Mouse (Mus musculus) limb, embryonic 11.5 days (tissue): ENCODE data around the gene Mavs. TPM values are rescaled to one million over a fixed set of nuclear protein-coding genes. Genes with fewer than 3 reads are reported as not detected.
A peak's percentile ranks its signal among the peaks of the same experiment; 100 is the strongest.

Experiments used
- ATAC-seq: fragments of 200-750 bp; cut with Nextera tagmentation; 2 replicates; pipeline ENCODE4 v1.8.0; 2017; ENCODE audit warnings: low read depth; ENCODE audit not compliant: insufficient number of reproducible peaks, low FRiP score, low TSS enrichment
- DNase-seq: peaks from one replicate; pipeline ENCODE4 v3.0.0-alpha.2; 2015; ENCODE audit warnings: low spot score
- H3K27ac ChIP-seq: fragments of 300-500 bp; sonication (generic); replicated peaks from 2 replicates; pipeline ENCODE4 v1.5.1; 2014; ENCODE audit warnings: low read depth, mild to moderate bottlenecking, low read length
- H3K27me3 ChIP-seq: fragments of 300-500 bp; sonication (generic); 2 replicates; pipeline ENCODE4 v1.6.1; 2014; ENCODE audit warnings: mild to moderate bottlenecking, low read length, mixed read lengths; ENCODE audit not compliant: control insufficient read depth, insufficient read depth
- H3K36me3 ChIP-seq: fragments of 300-500 bp; sonication (generic); 2 replicates; pipeline ENCODE4 v1.6.1; 2014; ENCODE audit warnings: mild to moderate bottlenecking, low read length, moderate library complexity, mixed read lengths; ENCODE audit not compliant: control insufficient read depth, insufficient read depth
- H3K4me1 ChIP-seq: fragments of 300-500 bp; sonication (generic); 2 replicates; pipeline ENCODE4 v1.6.1; 2014; ENCODE audit warnings: low read length, mixed read lengths; ENCODE audit not compliant: control insufficient read depth, insufficient read depth
- H3K4me2 ChIP-seq: fragments of 300-500 bp; sonication (generic); 2 replicates; pipeline ENCODE4 v1.6.1; 2014; ENCODE audit warnings: low read depth, mild to moderate bottlenecking, moderate library complexity; ENCODE audit not compliant: severe bottlenecking
- H3K4me3 ChIP-seq: fragments of 300-500 bp; sonication (generic); 2 replicates; pipeline ENCODE4 v1.5.1; 2014; ENCODE audit warnings: low read depth, low read length
- H3K9ac ChIP-seq: fragments of 300-500 bp; sonication (generic); 2 replicates; pipeline ENCODE4 v1.6.1; 2014; ENCODE audit warnings: mild to moderate bottlenecking, low read length
- H3K9me3 ChIP-seq: fragments of 300-500 bp; sonication (generic); 2 replicates; pipeline ENCODE4 v1.6.1; 2016; ENCODE audit warnings: low read length; ENCODE audit not compliant: control insufficient read depth
- WGBS: fragments of 180-500 bp; shearing (Covaris S2); extraction: QIAGEN DNeasy Blood & Tissue Kit; methylation state at CpG from one replicate; pipeline ENCODE4 v1.1.7; 2014; 5-methylcytosine and 5-hydroxymethylcytosine counted together
- polyA plus RNA-seq: library from polyadenylated mRNA; unstranded; fragments of >200 nt; fragmentation: Nextera tagmentation; extraction: Ambion mirVana; gene quantifications from 2 replicates; pipeline ENCODE4 v1.2.1, GENCODE M21; 2014

Mavs gene
- polyA plus RNA-seq, 1 experiment from 2014 or later: 17.1 TPM

DNA sequence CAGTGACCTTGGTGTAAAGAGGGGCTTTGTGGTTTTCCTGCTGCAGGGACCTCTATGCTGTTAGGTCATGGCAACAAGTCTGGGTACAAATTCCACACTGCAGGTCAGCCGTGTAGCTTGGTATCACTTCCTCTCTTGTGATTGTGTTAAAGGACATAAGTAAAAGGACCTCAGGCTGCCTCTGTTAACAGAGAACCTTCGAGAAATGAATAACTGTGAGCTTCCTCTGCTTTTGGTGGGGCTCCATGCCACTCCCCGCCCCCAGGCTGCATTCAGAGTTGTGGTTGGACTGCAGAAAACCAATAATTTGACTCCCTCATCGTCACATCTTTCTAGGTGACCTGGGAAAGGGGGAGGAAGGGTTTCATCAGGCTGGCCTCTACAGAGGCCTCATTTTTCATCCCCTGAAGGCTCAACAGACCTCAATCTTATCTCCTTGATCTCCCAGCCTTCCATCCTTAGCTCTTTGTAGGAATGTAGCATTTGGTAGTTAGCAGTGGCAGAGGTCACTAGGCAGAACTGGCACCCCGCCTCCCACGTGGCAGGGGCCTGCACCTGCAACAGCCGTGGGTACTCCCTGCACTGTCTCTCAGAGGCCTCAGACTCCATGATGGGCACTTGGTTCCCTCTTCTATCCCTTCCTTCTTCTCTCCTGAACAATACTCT lies 1.2 kb downstream of the Mavs start:
- H3K9ac ChIP-seq: no peak overlapping the region
- H3K4me3 ChIP-seq: peak overlapping the region; percentile 58; the same call in 1 of the 2 replicates

DNA sequence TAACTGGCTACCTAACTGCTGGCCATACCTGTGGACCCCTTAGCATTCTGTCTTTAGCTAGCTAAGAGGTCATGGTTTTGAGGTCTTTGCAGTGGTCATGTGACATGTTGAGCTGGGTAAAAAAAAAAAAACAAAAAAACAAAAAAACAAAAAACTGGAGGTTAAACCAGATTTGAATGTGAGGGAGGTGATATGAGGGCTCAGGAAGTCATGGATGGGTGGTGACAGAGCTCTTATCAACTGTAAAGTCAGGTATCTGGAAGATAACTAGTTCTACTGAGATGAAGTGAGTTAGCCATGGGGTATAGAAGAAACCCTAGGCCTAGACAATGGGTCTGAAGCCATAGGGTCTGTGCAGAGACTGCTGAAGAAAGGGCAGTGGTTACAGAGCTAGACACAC lies 8.3 kb downstream of the Mavs start:
- H3K4me3 ChIP-seq: no peak overlapping the region
- H3K27me3 ChIP-seq: no peaks in the 10 kb centered on the region
- H3K4me2 ChIP-seq: no peak overlapping the region
- H3K36me3 ChIP-seq: peaks cover 22% of the 10 kb centered on the region
- no peak overlapping the region for H3K9ac ChIP-seq
- no peaks in the 10 kb centered on the region for H3K9me3 ChIP-seq
- no peaks in the 10 kb centered on the region for H3K4me1 ChIP-seq
- no peak overlapping the region for H3K27ac ChIP-seq
- DNase-seq (no peak), ATAC-seq (no peak)

More for the DNA sequence above, 1.2 kb downstream of the Mavs start:
- DNase-seq (no peak), ATAC-seq (no peak)
- Histone ChIP-seq H3K4me2 (peak overlapping the region; percentile 62; the same call in 1 of the 2 replicates), H3K27ac (no peak overlapping the region), H3K9me3 (no peaks in the 10 kb centered on the region), H3K27me3 (no peaks in the 10 kb centered on the region), H3K4me1 (peaks cover 2% of the 10 kb centered on the region), H3K36me3 (no peaks in the 10 kb centered on the region)
- WGBS: 74% methylated on average over 7 of the region's 7 CpGs

DNA sequence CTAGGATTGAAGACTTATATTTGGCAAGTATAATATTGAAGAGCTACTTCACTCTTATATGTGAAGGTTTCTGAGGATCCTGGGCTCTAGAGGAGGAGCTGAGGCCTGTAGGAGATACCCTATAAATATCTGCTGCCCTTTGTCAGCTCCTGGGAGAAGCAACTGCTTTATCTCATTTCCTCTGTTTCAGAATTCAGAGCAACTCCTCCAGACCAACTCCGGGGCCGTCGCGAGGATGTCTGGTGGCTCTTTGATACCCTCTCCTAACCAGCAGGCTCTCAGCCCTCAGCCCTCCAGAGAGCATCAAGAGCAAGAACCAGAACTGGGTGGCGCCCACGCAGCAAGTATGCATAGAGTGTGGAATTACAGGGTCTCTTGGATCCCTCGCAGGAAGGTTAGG lies 9.1 kb downstream of the Mavs start:
- H3K27me3 ChIP-seq: no peaks in the 10 kb centered on the region
- no peaks in the 10 kb centered on the region for H3K9me3 ChIP-seq
- no peak overlapping the region for H3K27ac ChIP-seq
- no peaks in the 10 kb centered on the region for H3K4me1 ChIP-seq
- peaks cover 26% of the 10 kb centered on the region for H3K36me3 ChIP-seq
- no peak overlapping the region for H3K9ac ChIP-seq
- H3K4me3 ChIP-seq: no peak overlapping the region
- no peak overlapping the region for H3K4me2 ChIP-seq
- WGBS: 87% methylated on average over 7 of the region's 7 CpGs
- ATAC-seq (no peak), DNase-seq (no peak)

- H3K4me3 ChIP-seq: no peak overlapping the region
- H3K27me3 ChIP-seq: no peaks in the 10 kb centered on the region
- H3K9me3 ChIP-seq: no peaks in the 10 kb centered on the region
- H3K9ac ChIP-seq: no peak overlapping the region
- peaks cover 7% of the 10 kb centered on the region for H3K4me1 ChIP-seq
- peaks cover 2% of the 10 kb centered on the region; the same call in 1 of the 2 replicates for H3K36me3 ChIP-seq
- DNase-seq (peak; percentile 74), ATAC-seq (peak; percentile 82)
- 25% methylated on average over 7 of the region's 7 CpGs for WGBS
- no peak overlapping the region for H3K4me2 ChIP-seq
- 0 out of 2 replicates have a peak overlapping the region, but pooled peaks have one; percentile 21 for H3K27ac ChIP-seq
These were observed 19.9 kb downstream of the Mavs start for GRCm38 (mm10) chr2:131253681-131254328.

DNA sequence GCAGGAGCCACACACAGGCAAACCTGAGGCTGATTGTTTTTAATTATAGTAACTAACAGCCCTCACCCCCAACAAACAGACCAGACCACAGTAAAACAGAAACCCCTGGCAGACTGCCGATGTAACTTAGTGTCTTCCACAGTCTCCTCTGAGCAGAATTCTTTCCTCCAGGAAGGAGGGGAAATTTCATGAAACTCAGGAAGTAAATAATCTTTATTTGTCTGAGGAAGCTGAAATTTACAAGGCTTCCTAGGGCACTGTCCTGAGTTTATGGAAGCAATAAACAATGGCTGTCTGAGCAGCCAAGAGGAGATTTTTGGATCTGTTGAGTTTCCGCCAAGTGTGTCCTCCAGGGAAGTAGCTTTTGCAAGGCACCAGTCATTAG lies 20.5 kb downstream of the Mavs start:
- 36% methylated on average over 2 of the region's 2 CpGs for WGBS
- H3K9me3 ChIP-seq: no peaks in the 10 kb centered on the region
- no peak overlapping the region for H3K9ac ChIP-seq
- H3K4me2 ChIP-seq: no peak overlapping the region
- H3K4me1 ChIP-seq: peaks cover 7% of the 10 kb centered on the region
- DNase-seq: no peak
- H3K4me3 ChIP-seq: no peak overlapping the region
- H3K27ac ChIP-seq: 0 out of 2 replicates have a peak overlapping the region, but pooled peaks have one; percentile 21
- ATAC-seq: no peak
- H3K27me3 ChIP-seq: no peaks in the 10 kb centered on the region
- H3K36me3 ChIP-seq: peaks cover 2% of the 10 kb centered on the region; the same call in 1 of the 2 replicates

GRCm38 (mm10) chr2:131255738-131256137 lies 21.9 kb downstream of the Mavs start:
- Histone ChIP-seq H3K27me3 (no peaks in the 10 kb centered on the region), H3K9ac (no peak overlapping the region), H3K4me2 (no peak overlapping the region), H3K36me3 (peaks cover 1% of the 10 kb centered on the region; the same call in 1 of the 2 replicates), H3K9me3 (no peaks in the 10 kb centered on the region), H3K4me3 (no peak overlapping the region), H3K27ac (no peak overlapping the region), H3K4me1 (peaks cover 7% of the 10 kb centered on the region)
- ATAC-seq: no peak
- DNase-seq: no peak
- WGBS: 65% methylated on average over 3 of the region's 3 CpGs

- 76% methylated on average over 8 of the region's 8 CpGs for WGBS
- H3K27ac ChIP-seq: no peak overlapping the region
- no peak overlapping the region for H3K4me2 ChIP-seq
- peaks cover 6% of the 10 kb centered on the region for H3K4me1 ChIP-seq
- no peaks in the 10 kb centered on the region for H3K27me3 ChIP-seq
- no peaks in the 10 kb centered on the region for H3K9me3 ChIP-seq
- no peaks in the 10 kb centered on the region for H3K36me3 ChIP-seq
- no peak overlapping the region for H3K4me3 ChIP-seq
- ATAC-seq (no peak), DNase-seq (no peak)
- H3K9ac ChIP-seq: no peak overlapping the region
These were observed 24.8 kb downstream of the Mavs start for GRCm38 (mm10) chr2:131258693-131259092.

DNA sequence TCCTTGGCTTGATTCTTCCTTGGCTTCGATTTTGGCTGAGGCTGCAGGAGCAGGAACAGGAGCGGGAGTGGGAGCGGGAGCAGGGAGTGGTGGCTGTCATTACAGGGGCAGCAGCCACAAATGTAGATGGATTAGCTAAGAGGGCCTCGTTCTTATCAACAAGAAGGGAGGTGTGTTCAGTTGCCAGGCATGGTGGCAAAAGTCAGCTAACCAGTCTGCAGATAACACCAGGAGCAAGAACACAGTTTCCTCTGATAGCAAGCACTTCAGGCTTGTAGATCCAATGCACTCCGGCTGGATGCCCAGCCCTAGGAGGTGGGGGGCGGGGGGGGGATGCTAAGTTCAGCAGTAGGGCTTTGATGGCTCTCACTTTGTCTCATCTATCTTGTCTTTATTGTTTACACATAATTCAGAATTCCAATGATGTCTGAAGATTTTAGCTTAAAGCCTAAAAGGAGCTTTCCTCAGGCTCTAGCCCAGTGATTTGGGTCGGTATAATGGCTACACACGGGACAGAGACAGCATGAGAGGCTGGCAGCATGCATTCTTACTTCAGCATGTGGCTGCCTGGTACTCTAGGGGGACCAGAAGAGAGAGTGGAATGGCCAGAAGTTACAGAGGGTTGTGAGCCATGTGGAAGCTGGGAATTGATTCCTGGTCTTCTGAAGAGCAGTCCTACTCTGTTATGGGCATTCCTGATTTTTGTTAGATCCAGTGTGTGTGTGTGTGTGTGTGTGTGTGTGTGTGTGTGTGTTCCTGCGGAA lies 26.9 kb downstream of the Mavs start:
- Histone ChIP-seq H3K27me3 (no peaks in the 10 kb centered on the region), H3K27ac (no peak overlapping the region), H3K9ac (0 out of 2 replicates have a peak overlapping the region, but pooled peaks have one; percentile 27), H3K4me3 (no peak overlapping the region), H3K9me3 (no peaks in the 10 kb centered on the region), H3K4me2 (no peak overlapping the region), H3K36me3 (no peaks in the 10 kb centered on the region), H3K4me1 (peaks cover 8% of the 10 kb centered on the region)
- DNase-seq (no peak), ATAC-seq (no peak)
- 65% methylated on average over 9 of the region's 9 CpGs for WGBS
